Mouse (Mus musculus): Measurements from ENCODE around the gene Srp72.

DNA sequence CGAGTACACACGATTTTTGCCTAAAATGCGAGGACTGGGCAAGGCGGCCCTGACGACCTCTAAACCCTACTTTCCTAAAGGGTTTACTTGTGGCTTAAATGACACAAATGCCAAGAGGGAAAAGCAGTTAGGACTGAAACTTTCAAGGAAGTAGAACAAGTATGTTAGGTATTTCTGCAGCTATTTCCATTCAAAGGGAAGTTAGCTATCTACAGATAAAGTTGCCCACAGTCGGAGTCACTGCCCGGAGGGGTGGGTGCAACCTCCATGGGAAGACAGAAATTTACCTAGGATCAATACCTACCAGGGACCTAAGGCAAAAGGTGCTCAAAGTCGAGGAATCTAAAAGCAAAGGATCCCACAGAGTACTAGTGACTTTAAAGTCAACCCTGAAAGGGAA, 34.8 kb upstream of the Srp72 start:
- no peak for TF ChIP-seq GATA1 (IDR thresholded peaks at IDR 0.05; ENCODE audit: low read length)
- no peak for TF ChIP-seq TAL1 (IDR thresholded peaks at IDR 0.05; ENCODE audit: low read length)

Measured in erythroblast, embryonic 14.5 days (primary cell).